Mouse (Mus musculus) left cerebral cortex, adult 8-10 months (tissue): Measurements from ENCODE around the gene C2cd5. TPM values are rescaled to one million over a fixed set of nuclear protein-coding genes. Genes with fewer than 3 reads are reported as not detected.
A peak's percentile ranks its signal among the peaks of the same experiment; 100 is the strongest.
"Not testable (repeated sequence)": the region's sequence is repeated elsewhere in the genome, so short reads cannot be mapped to it uniquely, and the experiment has no call there.

Experiments
- DNase-seq, 2 experiments: peaks; one replicate each; pipeline ENCODE4 v3.0.0; 2022; ENCODE audit warnings: low spot score in 2 of 2
- total RNA-seq, 4 experiments: library from RNA; stranded (reverse); gene quantifications; 2 replicates each; pipeline ENCODE4 v1.2.4; 2022

The C2cd5 gene
- total RNA-seq: 10 to 100 TPM; 91.6 to 96.6 (median 95.4) TPM

DNA sequence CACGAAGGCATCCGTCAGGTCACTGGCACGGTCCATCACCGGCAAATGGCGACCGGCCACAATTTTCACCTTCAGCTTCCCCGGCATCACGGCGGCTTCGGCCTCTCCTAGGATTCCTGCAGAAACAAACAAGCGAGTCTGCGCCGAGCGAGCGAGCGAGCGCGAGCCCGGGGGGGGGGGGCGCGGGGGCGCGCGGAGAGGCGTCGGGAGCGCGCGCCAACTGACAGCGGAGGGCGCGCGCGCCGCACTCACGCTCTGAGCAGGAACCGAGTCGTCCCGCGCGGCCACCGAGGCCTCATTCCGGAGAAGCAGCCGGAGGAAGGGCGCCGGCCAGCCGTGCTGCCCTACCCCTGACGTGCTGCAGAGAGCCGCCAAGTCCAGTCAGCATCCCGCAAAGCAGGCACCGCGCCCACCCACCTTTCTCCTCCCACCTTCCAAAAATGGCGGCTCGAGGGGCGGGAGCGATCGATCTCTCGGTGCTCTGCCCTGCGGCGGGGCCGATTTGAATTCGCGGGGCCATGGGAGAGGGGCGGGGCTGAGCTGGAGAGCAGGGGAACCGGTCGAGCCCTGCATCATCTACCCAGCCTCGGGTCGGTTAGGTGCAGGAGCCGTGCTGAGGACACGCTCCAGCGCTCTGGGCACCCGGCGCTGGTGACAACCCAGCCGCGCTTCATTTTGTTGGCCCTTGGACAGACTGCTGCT is at the start of gene C2cd5:
Gene C2cd5, minus strand, starts transcription at position 461 of the 702 bp plus-strand sequence.
- peak; percentile 93 to 94 for DNase-seq

GRCm38 (mm10) chr6:143148868-143149267 is 48.9 kb upstream of the C2cd5 start:
- no peak for DNase-seq

DNA sequence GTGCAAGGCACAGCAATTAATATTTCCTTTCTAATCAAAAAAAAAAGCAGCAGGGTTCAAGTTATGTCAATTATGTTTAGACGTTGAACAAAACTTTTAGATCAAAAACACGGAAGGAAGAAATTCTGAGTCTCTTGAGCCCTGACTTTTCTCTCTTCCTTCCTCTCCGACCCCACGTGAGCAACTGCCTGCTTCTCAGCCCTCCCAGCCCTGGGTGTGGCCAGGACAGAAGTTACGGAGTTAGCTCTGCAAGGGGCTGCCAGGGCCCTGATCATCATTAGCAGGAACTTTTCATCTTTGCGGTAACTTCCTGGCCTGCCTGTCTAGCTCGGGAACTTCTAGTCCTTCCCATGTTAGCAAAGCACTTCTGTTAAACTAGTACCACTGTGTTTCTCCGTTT is 46.8 kb upstream of the C2cd5 start:
- DNase-seq: no peak

DNA sequence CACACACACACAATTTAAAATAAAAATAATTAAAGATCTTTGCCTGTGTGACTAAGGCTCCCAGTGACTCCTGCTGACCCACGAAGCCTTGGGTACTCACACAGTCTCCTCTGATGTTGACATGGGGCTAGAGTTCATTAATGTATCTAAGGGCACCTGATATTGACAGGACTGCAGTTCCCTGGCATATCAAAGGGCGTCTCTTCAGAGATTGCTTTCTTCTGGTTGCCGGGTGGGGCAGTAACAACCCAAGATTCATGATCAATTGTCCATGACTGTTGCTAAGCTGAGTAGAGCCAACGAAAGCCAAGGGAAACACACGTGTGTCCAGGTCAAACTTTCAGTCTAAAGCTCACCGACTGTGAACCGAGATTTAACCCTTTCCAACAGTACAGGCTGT is 45.1 kb upstream of the C2cd5 start:
- DNase-seq: no peak

DNA sequence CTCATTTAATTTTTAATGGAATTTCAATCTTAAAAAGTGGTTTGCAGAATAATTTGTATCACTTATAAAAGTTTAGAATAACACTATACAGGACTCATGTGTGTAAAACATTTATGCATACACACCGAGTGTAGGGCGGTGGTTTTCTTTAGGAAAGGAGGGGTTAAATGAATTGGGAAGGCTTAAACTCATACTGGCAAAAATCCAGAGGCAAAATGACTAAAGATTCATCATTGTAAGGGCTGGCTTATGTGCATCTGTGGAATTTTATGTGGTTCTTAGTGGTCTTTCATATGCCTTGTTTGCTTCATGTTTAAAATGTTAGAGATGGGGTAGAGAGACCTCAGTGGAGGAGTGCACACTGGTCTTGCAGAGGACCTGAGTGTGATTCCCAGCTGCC is 44.6 kb upstream of the C2cd5 start:
- no peak for DNase-seq

- DNase-seq: no peak
Measured at GRCm38 (mm10) chr6:143143775-143144273, 43.9 kb upstream of the C2cd5 start.

GRCm38 (mm10) chr6:143143321-143143720 is 43.4 kb upstream of the C2cd5 start:
- DNase-seq: no peak

DNA sequence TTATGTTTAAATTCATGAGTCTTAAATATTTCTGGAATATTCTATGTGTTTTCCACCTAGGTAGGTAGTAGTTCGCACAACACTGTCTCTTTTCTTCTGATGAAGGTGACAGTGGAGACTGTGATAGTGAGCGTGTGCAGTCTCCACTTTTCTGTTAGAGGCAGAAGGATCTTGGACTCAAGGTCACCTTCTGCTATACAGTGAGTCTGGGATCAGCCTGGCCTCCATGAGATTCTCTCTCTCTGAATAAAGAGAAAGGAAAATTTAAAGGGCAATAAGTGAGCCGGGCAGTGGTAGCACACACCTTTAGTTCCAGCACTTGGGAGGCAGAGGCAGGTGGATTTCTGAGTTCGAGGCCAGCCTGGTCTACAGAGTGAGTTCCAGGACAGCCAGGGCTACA is 42.9 kb upstream of the C2cd5 start:
- no peak for DNase-seq

- DNase-seq: not testable (repeated sequence)
Measured at GRCm38 (mm10) chr6:143141624-143142592, 42.0 kb upstream of the C2cd5 start.

GRCm38 (mm10) chr6:143140884-143141283 is 40.9 kb upstream of the C2cd5 start:
- no peak for DNase-seq

- DNase-seq: no peak
Measured at GRCm38 (mm10) chr6:143139417-143139816, 39.5 kb upstream of the C2cd5 start.

GRCm38 (mm10) chr6:143137341-143137740 is 37.4 kb upstream of the C2cd5 start:
- no peak for DNase-seq

GRCm38 (mm10) chr6:143136688-143137087 is 36.7 kb upstream of the C2cd5 start:
- DNase-seq: no peak

DNA sequence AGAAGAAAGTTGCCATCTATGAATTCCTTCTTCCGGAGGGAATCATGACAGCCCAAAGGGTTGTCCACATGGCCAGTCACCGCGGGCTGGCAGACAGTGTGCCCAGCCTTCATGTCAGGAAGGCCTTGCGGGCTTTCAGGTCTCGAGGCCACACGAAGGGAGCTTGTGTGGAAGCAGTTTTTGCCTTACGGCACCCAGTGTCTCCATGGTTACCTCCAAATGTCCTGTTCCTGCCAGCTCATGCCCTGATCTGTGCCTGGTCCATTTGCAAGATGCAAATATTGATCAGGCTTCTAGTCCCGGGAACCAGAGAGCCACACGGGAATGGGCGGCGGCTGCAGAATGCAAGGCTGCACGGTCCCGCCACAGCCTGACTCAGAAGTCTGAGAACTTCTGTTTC is 35.2 kb upstream of the C2cd5 start:
- DNase-seq: no peak

GRCm38 (mm10) chr6:143133150-143133549 is 33.2 kb upstream of the C2cd5 start:
- DNase-seq: no peak

DNA sequence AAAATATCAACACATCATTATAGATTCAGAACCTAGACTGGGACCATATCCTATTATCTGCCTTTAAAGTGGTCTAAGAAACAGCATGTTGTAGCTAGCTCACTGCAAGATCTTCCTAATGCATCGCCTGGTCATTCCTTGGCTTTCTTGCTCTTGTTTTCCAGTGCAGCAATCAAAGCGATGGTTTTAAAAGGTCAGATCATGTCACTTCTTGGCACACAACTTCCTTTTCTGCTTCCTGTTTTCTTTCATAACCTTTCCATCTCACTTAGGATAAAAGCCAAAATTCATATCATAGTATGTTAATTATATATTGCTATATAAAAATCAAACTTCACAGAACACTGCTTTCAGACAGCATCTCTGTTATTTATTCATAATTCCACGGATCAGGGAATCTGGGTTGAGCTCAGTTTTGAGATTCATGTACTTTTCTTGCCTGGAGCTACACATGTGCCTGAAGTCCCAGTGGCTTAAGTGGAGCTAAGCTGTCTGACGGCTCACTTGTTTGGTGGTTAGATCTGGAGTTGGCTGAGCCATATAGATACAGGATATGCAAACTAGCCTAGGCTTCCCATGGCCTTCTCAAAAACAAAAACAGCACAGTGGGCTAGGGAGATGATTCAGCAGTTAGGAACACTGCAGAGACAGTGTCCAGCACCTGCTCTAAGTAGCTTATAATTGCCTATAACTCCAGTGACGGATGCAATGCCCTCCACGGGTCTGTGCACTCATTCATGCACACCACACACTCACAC is 32.1 kb upstream of the C2cd5 start:
- no peak for DNase-seq

- no peak for DNase-seq
Measured at GRCm38 (mm10) chr6:143130411-143130810, 30.5 kb upstream of the C2cd5 start.

DNA sequence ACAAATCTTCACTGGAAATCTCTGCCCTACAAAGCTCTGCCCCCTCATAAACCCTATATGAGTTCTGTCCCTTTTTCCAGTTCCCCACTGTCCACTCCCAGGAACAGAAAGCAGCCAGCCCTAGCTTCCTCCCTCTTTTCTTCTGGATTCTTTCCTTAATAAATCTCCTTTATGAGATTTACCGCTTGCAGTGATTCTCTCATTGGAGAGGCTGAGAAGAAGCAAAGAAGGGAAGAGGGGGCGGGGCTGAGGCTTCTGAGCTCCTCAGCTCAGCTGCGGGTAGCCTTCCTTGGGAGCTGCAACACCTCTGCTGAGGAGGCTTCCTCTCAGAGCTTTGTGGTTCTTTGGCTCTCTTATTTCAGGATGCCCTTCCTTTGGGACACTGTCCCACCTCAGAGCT is 30.0 kb upstream of the C2cd5 start:
- DNase-seq: no peak

DNA sequence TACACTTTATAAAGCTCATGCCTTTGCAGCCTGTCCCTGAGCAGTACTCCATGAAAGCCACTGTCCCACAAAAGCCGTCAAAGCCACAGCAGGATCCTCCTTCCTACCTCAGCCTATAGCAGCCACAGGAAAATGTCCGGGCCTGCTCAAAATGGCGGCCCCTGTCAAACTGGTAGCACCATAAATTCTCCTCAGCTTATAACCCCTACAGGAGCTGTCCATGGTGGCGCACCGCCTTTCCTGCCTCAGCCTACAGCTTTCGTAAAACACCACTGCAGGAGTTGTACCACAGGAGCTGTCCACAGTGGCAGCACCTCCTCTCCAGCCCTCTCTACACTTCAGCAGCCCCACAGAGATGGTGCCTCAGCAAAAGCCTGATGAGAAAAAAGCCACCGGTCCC is 29.5 kb upstream of the C2cd5 start:
- DNase-seq: no peak

GRCm38 (mm10) chr6:143125721-143126120 is 25.8 kb upstream of the C2cd5 start:
- DNase-seq: no peak

DNA sequence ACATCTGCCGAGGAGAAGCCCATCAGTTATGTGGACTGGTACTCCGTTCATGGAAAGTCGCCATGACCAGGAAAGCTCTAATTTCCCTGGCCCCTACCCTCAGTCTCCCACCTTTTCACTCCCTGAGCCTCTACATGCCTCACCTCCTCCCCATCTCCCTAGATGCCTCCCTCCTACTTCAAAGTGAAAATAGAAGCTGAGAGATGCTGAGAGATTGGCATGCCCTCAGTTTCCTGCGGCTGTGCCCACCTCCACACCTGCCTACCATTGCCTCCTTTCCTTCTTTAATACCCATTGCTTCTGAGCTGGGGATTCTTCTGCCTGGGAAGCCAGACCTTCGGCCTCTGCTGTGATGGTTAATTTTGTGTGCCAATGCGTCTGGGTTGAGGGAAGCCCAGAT is 19.4 kb upstream of the C2cd5 start:
- no peak for DNase-seq

- DNase-seq: no peak
Measured at GRCm38 (mm10) chr6:143116779-143117178, 16.8 kb upstream of the C2cd5 start.
